Mouse (Mus musculus): ENCODE measurements at regions not wholly inside any gene's neighbourhood (a gene's known extent, or its start where the extent isn't known, plus 50 kb on each side); places are given as distances from the start of the nearest gene placed in this dataset.

DNA sequence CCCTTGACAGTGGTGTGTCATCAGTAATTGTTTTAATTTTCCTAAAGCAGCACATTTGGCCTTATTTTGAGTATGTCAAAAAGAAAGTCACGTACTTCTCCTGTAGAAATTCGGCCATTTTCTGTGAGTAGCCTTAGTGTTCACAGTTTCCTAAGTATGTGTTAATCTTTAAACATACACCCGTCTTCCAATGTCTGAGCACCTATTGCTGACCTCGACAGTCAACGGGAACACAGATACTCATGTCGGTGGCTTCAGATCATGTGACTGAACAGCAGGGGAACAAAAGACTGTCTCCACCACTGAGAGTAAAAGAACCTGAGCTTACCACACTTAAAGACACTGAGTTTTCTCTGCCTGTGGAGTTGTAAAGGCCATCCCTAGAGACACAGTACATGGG, 59.8 kb upstream of the Ccn2 start:
- ATAC-seq (ENCODE audit: insufficient read depth) (no peak), DNase-seq (no peak)
- no peaks in the 10 kb centered on the region for H3K9me3 ChIP-seq (ENCODE audit: low read depth, low read length)
- H3K36me3 ChIP-seq (ENCODE audit: insufficient read depth): no peaks in the 10 kb centered on the region
- no peaks in the 10 kb centered on the region for H3K4me1 ChIP-seq (ENCODE audit: insufficient read depth)
- 67% methylated on average over 6 of the region's 6 CpGs for WGBS
- TF ChIP-seq CTCF (IDR thresholded peaks at IDR 0.05; ENCODE audit: low read depth): no peak
- no peak overlapping the region for H3K9ac ChIP-seq
- no peaks in the 10 kb centered on the region for H3K27me3 ChIP-seq (ENCODE audit: insufficient read depth, low read length)
- no peak overlapping the region for H3K27ac ChIP-seq (ENCODE audit: low read depth)
- no peak overlapping the region for H3K4me3 ChIP-seq (ENCODE audit: low read depth, low read length)
- H3K4me2 ChIP-seq: no peak overlapping the region

DNA sequence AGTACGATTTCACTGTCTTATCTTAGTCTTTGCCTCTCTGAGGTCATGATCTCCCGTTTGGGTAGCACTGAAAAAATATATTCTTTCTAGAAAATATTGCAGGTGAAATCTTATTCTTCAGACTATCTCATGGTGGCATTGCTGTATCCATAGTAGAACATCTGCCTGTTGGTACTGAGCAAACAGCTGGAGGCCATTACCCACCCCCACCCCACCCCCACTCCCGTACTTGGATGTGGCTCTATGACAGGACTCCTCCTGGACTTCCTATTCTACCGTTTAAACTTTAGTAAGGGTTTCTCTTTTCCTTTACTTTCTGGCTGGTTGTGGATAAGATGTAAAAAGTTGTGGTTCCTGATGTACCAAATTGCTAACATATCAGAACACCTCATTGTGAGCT, 53.3 kb upstream of the Ccn2 start:
- Histone ChIP-seq H3K9me3 (ENCODE audit: low read depth, low read length) (no peaks in the 10 kb centered on the region), H3K4me1 (ENCODE audit: insufficient read depth) (no peaks in the 10 kb centered on the region), H3K27me3 (ENCODE audit: insufficient read depth, low read length) (no peaks in the 10 kb centered on the region), H3K4me2 (no peak overlapping the region), H3K36me3 (ENCODE audit: insufficient read depth) (no peaks in the 10 kb centered on the region), H3K4me3 (ENCODE audit: low read depth, low read length) (no peak overlapping the region), H3K27ac (ENCODE audit: low read depth) (no peak overlapping the region), H3K9ac (no peak overlapping the region)
- TF ChIP-seq CTCF (IDR thresholded peaks at IDR 0.05; ENCODE audit: low read depth): no peak
- 48% methylated on average over 4 of the region's 4 CpGs for WGBS
- DNase-seq (no peak), ATAC-seq (ENCODE audit: insufficient read depth) (0 out of 2 replicates have a peak, but pooled peaks have one; percentile 63)

Measured in lung, embryonic 14.5 days (tissue).